Mouse (Mus musculus) liver, postnatal 0 days (tissue): ENCODE measurements around the gene Syt6.

Experiments
- CTCF ChIP-seq: sonication (generic); IDR thresholded peaks from 2 replicates; pipeline ENCODE4 v1.5.1; 2016; ENCODE audit warnings: antibody characterized with exemption, low read depth
- EP300 ChIP-seq: IDR thresholded peaks from 2 replicates; pipeline ENCODE4 v1.6.1; 2016; ENCODE audit warnings: antibody characterized with exemption, low read depth, mild to moderate bottlenecking

- TF ChIP-seq CTCF (no peak), EP300 (no peak)
Measured at GRCm38 (mm10) chr3:103672716-103673115, 97.7 kb downstream of the Syt6 start.
